Mouse (Mus musculus) brain, embryonic 14.5 days (tissue): ENCODE data around the gene Pappa.

Experiments used
- CTCF ChIP-seq: fragments of 200-500 bp; IDR thresholded peaks from 2 replicates; pipeline ENCODE4 v1.5.1; 2012; ENCODE audit warnings: inconsistent platforms, mild to moderate bottlenecking, moderate library complexity, borderline replicate concordance; ENCODE audit not compliant: insufficient read depth, insufficient read length; ENCODE audit errors: extremely low read depth
- POLR2A ChIP-seq: fragments of 200-500 bp; IDR thresholded peaks from 2 replicates; pipeline ENCODE4 v1.6.1; 2012; ENCODE audit warnings: mild to moderate bottlenecking, inconsistent platforms, borderline replicate concordance; ENCODE audit not compliant: poor library complexity, insufficient read depth, insufficient read length, severe bottlenecking; ENCODE audit errors: extremely low read depth

- TF ChIP-seq CTCF (no peak), POLR2A (no peak)
These were observed 99.9 kb downstream of the Pappa start for GRCm38 (mm10) chr4:65223901-65224300.
